Mouse (Mus musculus) CD8-positive naive resting alpha-beta T cell, adult 2 months (primary cell): ENCODE data around the gene Rpl12.
A peak's percentile ranks its signal among the peaks of the same experiment; 100 is the strongest.

Experiments
- DNase-seq, 2 experiments: peaks; one replicate each; pipeline ENCODE4 v3.0.0; 2022; ENCODE audit warnings: low read depth in 2 of 2, low spot score in 2 of 2

Rpl12 gene

GRCm38 (mm10) chr2:32939418-32939817 lies 21.9 kb upstream of the Rpl12 start:
- peak; percentile 43 to 65 for DNase-seq

GRCm38 (mm10) chr2:32940483-32940882 lies 20.9 kb upstream of the Rpl12 start:
- DNase-seq: no peak

- no peak for DNase-seq
These were observed 13.9 kb upstream of the Rpl12 start for GRCm38 (mm10) chr2:32947454-32947853.

GRCm38 (mm10) chr2:32954581-32954980 lies 6.8 kb upstream of the Rpl12 start:
- no peak for DNase-seq

GRCm38 (mm10) chr2:32957344-32957743 lies 4.0 kb upstream of the Rpl12 start:
- DNase-seq: no peak

GRCm38 (mm10) chr2:32960273-32960672 lies 1.1 kb upstream of the Rpl12 start:
- no peak for DNase-seq

- no peak for DNase-seq
These were observed 909 bp downstream of the Rpl12 start for GRCm38 (mm10) chr2:32962062-32962874.

GRCm38 (mm10) chr2:32962875-32963220 lies 1.5 kb downstream of the Rpl12 start:
- peak; percentile 60 to 63 for DNase-seq

GRCm38 (mm10) chr2:32963544-32963943 lies 2.2 kb downstream of the Rpl12 start:
- no peak for DNase-seq

- no peak for DNase-seq
These were observed 2.6 kb downstream of the Rpl12 start for GRCm38 (mm10) chr2:32963981-32964380.

- DNase-seq: no peak
These were observed 3.5 kb downstream of the Rpl12 start for GRCm38 (mm10) chr2:32964659-32965457.

GRCm38 (mm10) chr2:32965511-32966183 lies 4.3 kb downstream of the Rpl12 start:
- no peak for DNase-seq

GRCm38 (mm10) chr2:32966184-32966688 lies 4.9 kb downstream of the Rpl12 start:
- DNase-seq: no peak

GRCm38 (mm10) chr2:32966689-32967631 lies 5.6 kb downstream of the Rpl12 start:
- peak; percentile 66 for DNase-seq

- no peak for DNase-seq
These were observed 6.8 kb downstream of the Rpl12 start for GRCm38 (mm10) chr2:32968024-32968614.

GRCm38 (mm10) chr2:32969326-32969725 lies 8.0 kb downstream of the Rpl12 start:
- no peak for DNase-seq

- DNase-seq: no peak
These were observed 9.9 kb downstream of the Rpl12 start for GRCm38 (mm10) chr2:32971235-32971634.

- no peak for DNase-seq
These were observed 12.9 kb downstream of the Rpl12 start for GRCm38 (mm10) chr2:32974216-32974615.

- DNase-seq: no peak
These were observed 15.8 kb downstream of the Rpl12 start for GRCm38 (mm10) chr2:32977114-32977513.

GRCm38 (mm10) chr2:32978675-32979074 lies 17.3 kb downstream of the Rpl12 start:
- no peak for DNase-seq
